Mouse (Mus musculus): ENCODE measurements around the gene Trim26. TPM values are rescaled to one million over a fixed set of nuclear protein-coding genes. Genes with fewer than 3 reads are reported as not detected.
"Not testable (repeated sequence)": the region's sequence is repeated elsewhere in the genome, so short reads cannot be mapped to it uniquely, and the experiment has no call there.

The Trim26 gene
- polyA plus RNA-seq, 1 experiment from 2014 or later = 37.5 TPM

DNA sequence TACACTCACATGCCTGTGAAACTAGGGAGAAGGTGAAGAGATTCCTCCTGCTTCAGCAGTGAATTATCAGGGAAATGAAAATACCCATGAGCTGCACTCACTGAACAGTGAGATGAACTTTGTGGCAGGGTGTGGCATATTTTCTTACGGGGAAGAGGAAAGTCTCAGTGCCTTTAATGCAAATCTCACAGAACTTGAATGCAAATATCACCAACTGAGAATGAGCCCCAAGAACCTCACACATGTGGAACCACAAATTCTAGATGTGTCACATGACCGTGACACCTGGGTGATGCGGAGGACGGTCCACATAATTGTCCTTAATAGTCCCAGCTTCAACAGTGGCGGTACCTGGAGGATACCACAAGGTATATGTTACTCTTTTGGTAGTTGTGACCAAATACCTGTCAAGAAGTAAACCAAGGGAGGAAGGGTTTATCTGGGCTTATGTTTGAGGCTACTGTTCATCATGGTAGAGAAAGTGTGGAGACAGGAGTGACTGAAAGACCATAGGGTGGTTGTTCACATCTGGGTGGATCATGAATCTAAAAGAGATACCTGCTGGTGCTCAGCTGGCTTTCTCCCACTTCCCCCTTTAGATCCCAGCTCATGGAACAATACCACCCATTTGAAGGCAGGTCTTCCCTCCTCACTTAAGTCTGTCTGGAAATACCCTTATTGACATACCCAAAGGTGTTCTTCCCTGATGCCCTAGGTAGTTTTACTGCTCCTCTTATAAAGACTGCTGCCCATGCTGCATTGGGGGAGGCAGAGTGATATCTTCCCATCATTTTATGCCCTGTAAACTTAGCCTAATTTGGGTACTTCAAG is 53.4 kb downstream of the Trim26 start, which contains the start of gene Trim40:
TSS of gene Trim40 (minus strand) at position 51 of the 831 bp plus-strand sequence.
- H3K4me2 ChIP-seq (ENCODE audit: low read depth) = no peak within 1 kb of the TSS

DNA sequence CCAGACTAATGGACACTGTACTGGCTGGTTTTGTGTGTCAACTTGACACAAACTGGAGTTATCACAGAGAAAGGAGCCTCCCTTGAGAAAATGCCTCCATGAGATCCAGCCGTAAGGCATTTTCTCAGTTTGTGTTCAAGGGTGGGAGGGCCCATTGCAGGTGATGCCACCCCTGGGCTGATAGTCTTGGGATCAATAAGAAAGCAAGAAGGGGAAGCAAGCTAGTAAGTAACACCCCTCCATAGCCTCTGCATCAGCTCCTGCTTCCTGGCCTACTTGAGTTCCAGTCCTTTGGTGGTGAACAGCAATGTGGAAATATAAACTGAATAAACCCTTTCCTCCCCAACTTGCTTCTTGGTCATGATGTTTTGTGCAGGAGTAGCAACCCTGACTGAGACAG is 54.6 kb downstream of the Trim26 start:
- DNase-seq (ENCODE audit: low spot score); H3K4me1 ChIP-seq (ENCODE audit: control insufficient read depth, insufficient read depth, low read length); H3K27me3 ChIP-seq (ENCODE audit: control insufficient read depth, insufficient read depth, low read length); H3K9me3 ChIP-seq (ENCODE audit: control insufficient read depth, low read length); ATAC-seq (ENCODE audit: insufficient read depth, low FRiP score, low TSS enrichment); H3K36me3 ChIP-seq (ENCODE audit: control insufficient read depth, insufficient read depth, low read length); H3K9ac ChIP-seq (ENCODE audit: low read length); H3K4me3 ChIP-seq (ENCODE audit: low read depth, low read length); H3K4me2 ChIP-seq (ENCODE audit: low read depth); H3K27ac ChIP-seq (ENCODE audit: low read depth, low read length): not testable (repeated sequence)
- 80% methylated on average over 1 of the region's 1 CpGs for WGBS

More for the DNA sequence above, 53.4 kb downstream of the Trim26 start, which contains the start of gene Trim40:
- no peak within 1 kb of the TSS for H3K4me3 ChIP-seq (ENCODE audit: low read depth, low read length)
- no peaks in the 10 kb centered on the region for H3K36me3 ChIP-seq (ENCODE audit: control insufficient read depth, insufficient read depth, low read length)
- DNase-seq (ENCODE audit: low spot score) (no peak), ATAC-seq (ENCODE audit: insufficient read depth, low FRiP score, low TSS enrichment) (no peak)
- 88% methylated on average over 5 of the region's 5 CpGs for WGBS
- no peaks in the 10 kb centered on the region for H3K9me3 ChIP-seq (ENCODE audit: control insufficient read depth, low read length)
- no peaks in the 10 kb centered on the region for H3K27me3 ChIP-seq (ENCODE audit: control insufficient read depth, insufficient read depth, low read length)
- H3K27ac ChIP-seq (ENCODE audit: low read depth, low read length) = no peak within 1 kb of the TSS
- no peaks in the 10 kb centered on the region for H3K4me1 ChIP-seq (ENCODE audit: control insufficient read depth, insufficient read depth, low read length)
- no peak within 1 kb of the TSS for H3K9ac ChIP-seq (ENCODE audit: low read length)

DNA sequence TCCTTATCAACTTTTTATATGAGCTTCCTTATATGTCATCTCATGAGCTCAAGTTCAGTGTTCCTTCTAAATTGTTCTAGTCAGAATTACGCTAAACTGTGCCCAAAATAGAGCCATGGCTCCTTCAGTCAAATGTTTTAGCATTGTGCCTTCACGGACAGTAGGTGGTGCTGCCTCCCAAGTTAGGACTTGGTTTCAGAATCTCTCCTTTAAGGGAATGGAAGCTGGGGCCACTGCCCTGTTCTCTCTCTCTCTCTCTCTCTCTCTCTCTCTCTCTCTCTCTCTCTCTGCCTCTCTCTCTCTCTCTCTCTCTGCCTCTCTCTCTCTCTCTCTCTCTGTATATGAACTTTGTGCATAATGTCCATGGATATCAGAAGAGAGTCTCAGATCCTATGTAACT is 55.4 kb downstream of the Trim26 start:
- no peaks in the 10 kb centered on the region for H3K36me3 ChIP-seq (ENCODE audit: control insufficient read depth, insufficient read depth, low read length)
- ATAC-seq (ENCODE audit: insufficient read depth, low FRiP score, low TSS enrichment) = no peak
- H3K27ac ChIP-seq (ENCODE audit: low read depth, low read length) = no peak overlapping the region
- H3K27me3 ChIP-seq (ENCODE audit: control insufficient read depth, insufficient read depth, low read length) = no peaks in the 10 kb centered on the region
- H3K9ac ChIP-seq (ENCODE audit: low read length) = no peak overlapping the region
- no peaks in the 10 kb centered on the region for H3K4me1 ChIP-seq (ENCODE audit: control insufficient read depth, insufficient read depth, low read length)
- WGBS = 22% methylated on average over 2 of the region's 2 CpGs
- no peak overlapping the region for H3K4me2 ChIP-seq (ENCODE audit: low read depth)
- no peaks in the 10 kb centered on the region for H3K9me3 ChIP-seq (ENCODE audit: control insufficient read depth, low read length)
- no peak overlapping the region for H3K4me3 ChIP-seq (ENCODE audit: low read depth, low read length)
- DNase-seq (ENCODE audit: low spot score) = peak; percentile 38

DNA sequence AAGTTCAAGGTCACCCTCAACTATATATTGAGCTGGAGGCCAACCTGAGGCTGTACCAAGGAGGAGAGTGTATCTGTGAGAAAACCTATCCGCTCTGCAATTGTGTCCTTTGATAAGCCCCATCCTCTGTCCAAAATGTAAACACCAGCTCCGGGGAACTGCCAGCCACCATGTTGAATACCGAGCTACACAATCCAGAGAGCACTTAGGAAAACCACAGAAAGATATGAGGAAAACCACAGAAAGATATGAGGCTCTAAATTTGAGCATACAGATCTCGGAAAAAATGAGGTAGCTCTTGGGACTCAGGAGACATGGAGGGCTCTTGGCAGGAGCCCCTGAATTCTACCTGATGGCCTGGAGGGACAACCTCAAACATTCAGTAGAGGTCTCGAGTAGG is 56.5 kb downstream of the Trim26 start:
- Histone ChIP-seq H3K4me1 (ENCODE audit: control insufficient read depth, insufficient read depth, low read length) (no peaks in the 10 kb centered on the region), H3K9me3 (ENCODE audit: control insufficient read depth, low read length) (no peaks in the 10 kb centered on the region), H3K36me3 (ENCODE audit: control insufficient read depth, insufficient read depth, low read length) (no peaks in the 10 kb centered on the region), H3K4me2 (ENCODE audit: low read depth) (no peak overlapping the region), H3K27me3 (ENCODE audit: control insufficient read depth, insufficient read depth, low read length) (no peaks in the 10 kb centered on the region), H3K9ac (ENCODE audit: low read length) (no peak overlapping the region), H3K27ac (ENCODE audit: low read depth, low read length) (no peak overlapping the region), H3K4me3 (ENCODE audit: low read depth, low read length) (no peak overlapping the region)
- DNase-seq (ENCODE audit: low spot score) = no peak
- ATAC-seq (ENCODE audit: insufficient read depth, low FRiP score, low TSS enrichment) = no peak
- 85% methylated on average over 5 of the region's 5 CpGs for whole genome bisulfite sequencing

DNA sequence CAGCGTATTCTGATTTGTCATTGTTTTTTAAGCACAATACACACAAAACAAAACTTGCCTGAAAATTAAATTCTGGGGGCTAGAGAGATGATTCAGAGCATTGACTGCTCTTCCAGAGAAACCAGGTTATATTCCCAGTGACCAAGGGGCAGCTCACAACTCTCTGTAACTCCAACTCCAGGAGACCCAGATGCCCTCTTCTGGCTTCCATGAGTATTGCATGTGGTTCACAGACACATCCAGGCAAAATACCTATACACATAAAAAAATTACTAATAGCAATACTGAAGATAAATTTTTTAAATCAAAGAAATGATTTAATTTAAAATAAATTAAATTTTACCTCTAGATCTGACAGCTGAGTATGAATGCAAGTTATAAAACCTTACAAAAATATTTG is 59.6 kb downstream of the Trim26 start:
- 87% methylated on average over 1 of the region's 1 CpGs for whole genome bisulfite sequencing
- no peak overlapping the region for H3K4me3 ChIP-seq (ENCODE audit: low read depth, low read length)
- peak; percentile 21 for DNase-seq (ENCODE audit: low spot score)

DNA sequence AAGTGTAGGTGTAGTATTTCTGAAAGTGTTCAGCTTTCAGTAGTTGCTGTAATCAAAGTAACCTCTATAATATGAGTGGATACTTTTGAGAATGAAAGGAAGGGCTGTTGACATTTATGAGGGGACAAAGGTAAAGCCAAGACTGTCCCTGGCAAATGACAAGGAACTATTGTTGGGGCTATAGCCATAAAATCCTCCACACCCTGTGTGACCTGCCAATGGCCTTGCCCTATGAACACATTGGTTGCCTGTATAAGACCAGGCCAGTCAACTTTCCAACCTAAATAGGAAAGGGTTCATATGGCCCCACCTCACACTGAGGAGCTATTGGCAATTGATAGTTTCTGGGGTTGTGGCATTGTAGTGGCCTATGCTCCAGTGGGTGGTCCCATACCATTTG is 60.1 kb downstream of the Trim26 start:
- DNase-seq (ENCODE audit: low spot score) = no peak
- no peak overlapping the region for H3K27ac ChIP-seq (ENCODE audit: low read depth, low read length)
- no peak overlapping the region for H3K4me2 ChIP-seq (ENCODE audit: low read depth)
- H3K4me1 ChIP-seq (ENCODE audit: control insufficient read depth, insufficient read depth, low read length) = no peaks in the 10 kb centered on the region
- H3K9me3 ChIP-seq (ENCODE audit: control insufficient read depth, low read length) = no peaks in the 10 kb centered on the region
- H3K27me3 ChIP-seq (ENCODE audit: control insufficient read depth, insufficient read depth, low read length) = no peaks in the 10 kb centered on the region
- no peak for ATAC-seq (ENCODE audit: insufficient read depth, low FRiP score, low TSS enrichment)
- H3K4me3 ChIP-seq (ENCODE audit: low read depth, low read length) = no peak overlapping the region
- H3K9ac ChIP-seq (ENCODE audit: low read length) = no peak overlapping the region
- H3K36me3 ChIP-seq (ENCODE audit: control insufficient read depth, insufficient read depth, low read length) = no peaks in the 10 kb centered on the region

More for the DNA sequence above, 59.6 kb downstream of the Trim26 start:
- H3K27ac ChIP-seq (ENCODE audit: low read depth, low read length) = no peak overlapping the region
- H3K4me2 ChIP-seq (ENCODE audit: low read depth) = no peak overlapping the region
- H3K36me3 ChIP-seq (ENCODE audit: control insufficient read depth, insufficient read depth, low read length) = no peaks in the 10 kb centered on the region
- no peak overlapping the region for H3K9ac ChIP-seq (ENCODE audit: low read length)
- H3K4me1 ChIP-seq (ENCODE audit: control insufficient read depth, insufficient read depth, low read length) = no peaks in the 10 kb centered on the region
- no peaks in the 10 kb centered on the region for H3K27me3 ChIP-seq (ENCODE audit: control insufficient read depth, insufficient read depth, low read length)
- no peak for ATAC-seq (ENCODE audit: insufficient read depth, low FRiP score, low TSS enrichment)
- H3K9me3 ChIP-seq (ENCODE audit: control insufficient read depth, low read length) = no peaks in the 10 kb centered on the region

DNA sequence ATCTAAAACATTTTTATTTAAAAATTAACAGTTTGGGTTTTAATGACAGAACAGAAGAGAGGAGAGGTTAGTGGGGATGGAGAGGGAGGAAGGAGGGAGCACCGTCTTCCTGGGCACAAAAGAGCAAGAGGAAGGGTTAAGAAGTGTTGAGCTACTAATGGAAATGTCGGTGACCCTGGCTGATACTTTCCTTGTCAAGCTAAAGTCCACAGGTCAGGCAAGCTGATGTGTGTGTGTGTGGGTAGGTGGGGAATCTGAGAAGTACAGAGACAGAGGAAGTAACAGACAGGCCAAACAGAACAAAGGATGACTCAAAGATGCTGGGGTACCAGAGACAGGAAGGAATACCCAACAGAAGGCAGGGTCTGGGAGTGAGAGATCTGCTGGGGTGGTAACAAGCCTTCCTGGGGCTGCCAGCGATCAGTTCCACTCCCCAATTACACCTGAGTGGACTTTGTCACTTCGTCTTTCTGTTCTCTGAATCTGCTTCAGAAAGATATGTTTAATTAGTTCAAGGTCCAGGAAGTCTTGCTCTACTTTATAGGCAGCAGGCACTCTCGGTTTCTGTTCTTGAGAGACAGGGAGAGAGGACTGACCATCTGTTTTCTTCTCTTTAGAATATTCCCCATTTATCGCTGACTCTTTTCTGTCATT is 60.7 kb downstream of the Trim26 start, which contains the start of gene Trim31:
TSS of gene Trim31 (plus strand) at position 567 of the 654 bp plus-strand sequence.
- DNase-seq (ENCODE audit: low spot score) (no peak), ATAC-seq (ENCODE audit: insufficient read depth, low FRiP score, low TSS enrichment) (no peak)
- 69% methylated on average over 6 of the region's 6 CpGs for WGBS

DNA sequence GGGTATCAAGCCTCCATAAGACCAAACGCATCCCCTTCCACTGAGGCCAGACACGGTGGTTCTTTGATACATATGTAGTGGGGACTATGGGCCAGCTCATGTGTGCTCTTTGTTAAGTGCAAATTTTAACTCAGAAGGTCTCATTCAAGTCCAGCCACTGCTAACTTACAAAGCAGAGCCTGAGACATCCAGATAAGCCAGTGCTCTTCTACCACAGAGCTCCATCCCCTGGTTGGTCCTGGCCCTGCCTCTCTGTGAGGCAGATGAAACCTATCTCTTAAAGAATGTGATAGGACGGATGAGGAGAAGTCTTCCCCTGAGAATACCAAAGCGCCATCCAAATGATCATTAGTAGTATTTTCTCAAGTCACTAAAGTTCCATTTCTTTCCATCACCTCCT is 62.4 kb downstream of the Trim26 start:
- Histone ChIP-seq H3K9me3 (ENCODE audit: control insufficient read depth, low read length) (no peaks in the 10 kb centered on the region), H3K27ac (ENCODE audit: low read depth, low read length) (no peak overlapping the region), H3K4me2 (ENCODE audit: low read depth) (no peak overlapping the region), H3K36me3 (ENCODE audit: control insufficient read depth, insufficient read depth, low read length) (no peaks in the 10 kb centered on the region), H3K4me3 (ENCODE audit: low read depth, low read length) (no peak overlapping the region), H3K4me1 (ENCODE audit: control insufficient read depth, insufficient read depth, low read length) (no peaks in the 10 kb centered on the region), H3K9ac (ENCODE audit: low read length) (no peak overlapping the region), H3K27me3 (ENCODE audit: control insufficient read depth, insufficient read depth, low read length) (no peaks in the 10 kb centered on the region)
- DNase-seq (ENCODE audit: low spot score) = no peak
- WGBS = 81% methylated on average over 4 of the region's 4 CpGs
- ATAC-seq (ENCODE audit: insufficient read depth, low FRiP score, low TSS enrichment) = no peak

More for the DNA sequence above, 60.7 kb downstream of the Trim26 start, which contains the start of gene Trim31:
- H3K4me1 ChIP-seq (ENCODE audit: control insufficient read depth, insufficient read depth, low read length) = no peaks in the 10 kb centered on the region
- no peak within 1 kb of the TSS for H3K9ac ChIP-seq (ENCODE audit: low read length)
- no peak within 1 kb of the TSS for H3K4me2 ChIP-seq (ENCODE audit: low read depth)
- H3K27me3 ChIP-seq (ENCODE audit: control insufficient read depth, insufficient read depth, low read length) = no peaks in the 10 kb centered on the region
- H3K4me3 ChIP-seq (ENCODE audit: low read depth, low read length) = no peak within 1 kb of the TSS
- H3K36me3 ChIP-seq (ENCODE audit: control insufficient read depth, insufficient read depth, low read length) = no peaks in the 10 kb centered on the region
- no peaks in the 10 kb centered on the region for H3K9me3 ChIP-seq (ENCODE audit: control insufficient read depth, low read length)
- H3K27ac ChIP-seq (ENCODE audit: low read depth, low read length) = no peak within 1 kb of the TSS

DNA sequence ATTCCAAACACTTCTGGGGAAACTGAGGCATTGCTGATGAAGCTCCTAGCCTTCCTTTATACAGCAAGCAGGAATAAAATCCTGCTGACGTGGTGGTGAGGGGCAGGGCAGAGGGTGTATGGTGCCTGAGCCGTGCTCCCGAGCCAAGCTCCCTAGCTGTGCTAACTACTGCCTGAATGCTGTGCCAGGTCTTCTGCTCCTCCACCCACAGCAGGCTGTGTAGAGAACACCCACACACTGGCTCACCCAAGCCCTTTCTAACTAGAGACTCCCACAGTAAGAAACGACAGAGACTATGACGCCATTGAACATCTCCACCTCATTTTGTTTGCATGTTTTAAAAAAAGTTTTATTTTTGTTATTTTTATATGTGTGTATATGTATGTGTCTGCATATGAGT is 63.1 kb downstream of the Trim26 start:
- ATAC-seq (ENCODE audit: insufficient read depth, low FRiP score, low TSS enrichment) (no peak), DNase-seq (ENCODE audit: low spot score) (no peak)
- H3K9ac ChIP-seq (ENCODE audit: low read length) = no peak overlapping the region
- no peaks in the 10 kb centered on the region for H3K4me1 ChIP-seq (ENCODE audit: control insufficient read depth, insufficient read depth, low read length)
- H3K9me3 ChIP-seq (ENCODE audit: control insufficient read depth, low read length) = no peaks in the 10 kb centered on the region
- H3K27me3 ChIP-seq (ENCODE audit: control insufficient read depth, insufficient read depth, low read length) = no peaks in the 10 kb centered on the region
- no peak overlapping the region for H3K4me3 ChIP-seq (ENCODE audit: low read depth, low read length)
- H3K27ac ChIP-seq (ENCODE audit: low read depth, low read length) = no peak overlapping the region
- 83% methylated on average over 5 of the region's 5 CpGs for WGBS
- H3K36me3 ChIP-seq (ENCODE audit: control insufficient read depth, insufficient read depth, low read length) = no peaks in the 10 kb centered on the region
- no peak overlapping the region for H3K4me2 ChIP-seq (ENCODE audit: low read depth)
